Mouse (Mus musculus) heart, adult 2 months (tissue): Measurements from ENCODE around the gene Zdhhc18.

Source experiments
- CTCF ChIP-seq: fragments of 200-600 bp; IDR thresholded peaks from 2 replicates; pipeline ENCODE4 v1.8.1; 2022; ENCODE audit warnings: antibody characterized with exemption, mild to moderate bottlenecking, moderate library complexity
- EP300 ChIP-seq: fragments of 200-500 bp; IDR thresholded peaks from 2 replicates; pipeline ENCODE4 v1.6.1; 2011; ENCODE audit warnings: low read depth, low read length, control low read depth; ENCODE audit not compliant: insufficient read depth
- POLR2A ChIP-seq: fragments of 200-500 bp; IDR thresholded peaks from 2 replicates; pipeline ENCODE4 v1.6.1; 2011; ENCODE audit warnings: mild to moderate bottlenecking, low read depth, low read length, control low read depth; ENCODE audit not compliant: insufficient read depth

- TF ChIP-seq CTCF = peak; percentile 33
- TF ChIP-seq EP300 = no peak
- no peak for TF ChIP-seq POLR2A
These were observed 4.8 kb downstream of the Zdhhc18 start for GRCm38 (mm10) chr4:133645195-133645594.
